Mouse (Mus musculus) spleen, adult 2 months (tissue): ENCODE data around the gene Olfr1444.

Source experiments
- CTCF ChIP-seq: fragments of 200-500 bp; IDR thresholded peaks from 2 replicates; pipeline ENCODE4 v1.5.1; 2011; ENCODE audit warnings: mild to moderate bottlenecking, inconsistent platforms; ENCODE audit not compliant: insufficient read depth, insufficient read length, insufficient replicate concordance; ENCODE audit errors: extremely low read depth
- POLR2A ChIP-seq: fragments of 200-500 bp; IDR thresholded peaks from 2 replicates; pipeline ENCODE4 v1.6.1; 2011; ENCODE audit warnings: low read depth, low read length, inconsistent platforms

- TF ChIP-seq POLR2A (no peak), CTCF (no peak)
These were observed 36.3 kb downstream of the Olfr1444 start, which contains the start of gene Olfr1446 for GRCm38 (mm10) chr19:12893424-12893823.
